Mouse (Mus musculus) neural tube, embryonic 11.5 days (tissue): ENCODE measurements at regions not wholly inside any gene's neighbourhood (a gene's known extent, or its start where the extent isn't known, plus 50 kb on each side); places are given as distances from the start of the nearest gene placed in this dataset.

Experiments
- ATAC-seq: fragments of 200-750 bp; cut with Nextera tagmentation; 2 replicates; pipeline ENCODE4 v1.8.0; 2017; ENCODE audit warnings: moderate number of reproducible peaks, mild to moderate bottlenecking, moderate TSS enrichment, moderate library complexity; ENCODE audit not compliant: insufficient read depth, low FRiP score, low TSS enrichment
- DNase-seq: peaks from one replicate; pipeline ENCODE4 v3.0.0-alpha.2; 2015; ENCODE audit warnings: low spot score
- H3K27ac ChIP-seq: fragments of 300-500 bp; sonication (generic); 2 replicates; pipeline ENCODE4 v1.5.1; 2014; ENCODE audit warnings: low read depth, mild to moderate bottlenecking, low read length
- H3K27me3 ChIP-seq: fragments of 300-500 bp; sonication (generic); 2 replicates; pipeline ENCODE4 v1.6.1; 2014; ENCODE audit warnings: mild to moderate bottlenecking, low read length, mixed read lengths; ENCODE audit not compliant: control insufficient read depth, insufficient read depth
- H3K36me3 ChIP-seq: fragments of 300-500 bp; sonication (generic); 2 replicates; pipeline ENCODE4 v1.6.1; 2014; ENCODE audit warnings: mild to moderate bottlenecking, low read length, moderate library complexity, mixed read lengths; ENCODE audit not compliant: control insufficient read depth, insufficient read depth
- H3K4me1 ChIP-seq: fragments of 300-500 bp; sonication (generic); 2 replicates; pipeline ENCODE4 v1.6.1; 2014; ENCODE audit warnings: low read length, mixed read lengths; ENCODE audit not compliant: control insufficient read depth, insufficient read depth
- H3K4me2 ChIP-seq: fragments of 300-500 bp; sonication (generic); 2 replicates; pipeline ENCODE4 v1.6.1; 2014; ENCODE audit warnings: low read depth, mild to moderate bottlenecking, moderate library complexity
- H3K4me3 ChIP-seq: fragments of 300-500 bp; sonication (generic); 2 replicates; pipeline ENCODE4 v1.5.1; 2014; ENCODE audit warnings: low read depth, low read length
- H3K9ac ChIP-seq: fragments of 300-500 bp; sonication (generic); 2 replicates; pipeline ENCODE4 v1.6.1; 2014; ENCODE audit warnings: mild to moderate bottlenecking, low read length
- H3K9me3 ChIP-seq: fragments of 300-500 bp; sonication (generic); 2 replicates; pipeline ENCODE4 v1.6.1; 2016; ENCODE audit warnings: low read length; ENCODE audit not compliant: control insufficient read depth
- WGBS: fragments of 180-500 bp; shearing (Covaris S2); extraction: QIAGEN DNeasy Blood & Tissue Kit; methylation state at CpG from one replicate; pipeline ENCODE4 v1.1.7; 2014; 5-methylcytosine and 5-hydroxymethylcytosine counted together

DNA sequence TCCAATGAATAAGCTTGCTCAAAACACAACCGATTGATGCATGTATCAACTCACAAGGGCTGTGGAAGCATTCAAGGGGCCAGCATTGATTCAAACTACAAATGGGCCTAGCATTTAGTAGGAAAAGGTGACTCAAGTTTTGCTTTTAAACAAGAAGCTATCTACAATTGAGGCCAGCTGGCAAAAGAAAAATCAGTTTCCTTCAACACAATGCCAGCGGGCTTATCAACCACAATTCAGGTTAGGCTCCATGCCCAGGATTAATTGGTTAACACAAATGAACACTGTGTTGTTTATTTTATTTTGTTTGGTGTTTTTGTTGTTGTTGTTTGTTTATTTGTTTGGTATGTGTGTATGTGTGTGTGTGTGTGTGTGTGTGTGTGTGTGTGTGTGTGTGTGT lies 89.4 kb downstream of the P2ry1 start:
- ATAC-seq = no peak
- DNase-seq = no peak
- H3K36me3 ChIP-seq = no peaks in the 10 kb centered on the region
- WGBS = 97% methylated on average over 2 of the region's 2 CpGs
- H3K9ac ChIP-seq = no peak overlapping the region
- no peak overlapping the region for H3K4me2 ChIP-seq
- H3K27ac ChIP-seq = no peak overlapping the region
- no peak overlapping the region for H3K4me3 ChIP-seq
- H3K9me3 ChIP-seq = no peaks in the 10 kb centered on the region
- no peaks in the 10 kb centered on the region for H3K27me3 ChIP-seq
- H3K4me1 ChIP-seq = no peaks in the 10 kb centered on the region

GRCm38 (mm10) chr3:61116364-61116763 lies 113.8 kb downstream of the P2ry1 start:
- Histone ChIP-seq H3K27ac (no peak overlapping the region), H3K4me2 (no peak overlapping the region), H3K27me3 (no peaks in the 10 kb centered on the region), H3K36me3 (no peaks in the 10 kb centered on the region), H3K4me1 (no peaks in the 10 kb centered on the region), H3K9me3 (no peaks in the 10 kb centered on the region), H3K4me3 (no peak overlapping the region), H3K9ac (no peak overlapping the region)
- no peak for ATAC-seq
- DNase-seq = no peak

- H3K9me3 ChIP-seq = no peaks in the 10 kb centered on the region
- ATAC-seq (no peak), DNase-seq (no peak)
- no peak overlapping the region for H3K4me3 ChIP-seq
- no peak overlapping the region for H3K4me2 ChIP-seq
- no peak overlapping the region for H3K27ac ChIP-seq
- H3K9ac ChIP-seq = no peak overlapping the region
- no peaks in the 10 kb centered on the region for H3K36me3 ChIP-seq
- WGBS = 70% methylated on average over 1 of the region's 1 CpGs
- no peaks in the 10 kb centered on the region for H3K4me1 ChIP-seq
- H3K27me3 ChIP-seq = no peaks in the 10 kb centered on the region
These were observed 130.5 kb downstream of the P2ry1 start for GRCm38 (mm10) chr3:61133096-61133495.

- WGBS = 93% methylated on average over 2 of the region's 2 CpGs
- no peaks in the 10 kb centered on the region for H3K36me3 ChIP-seq
These were observed 151.5 kb downstream of the P2ry1 start for GRCm38 (mm10) chr3:61154087-61154486.

DNA sequence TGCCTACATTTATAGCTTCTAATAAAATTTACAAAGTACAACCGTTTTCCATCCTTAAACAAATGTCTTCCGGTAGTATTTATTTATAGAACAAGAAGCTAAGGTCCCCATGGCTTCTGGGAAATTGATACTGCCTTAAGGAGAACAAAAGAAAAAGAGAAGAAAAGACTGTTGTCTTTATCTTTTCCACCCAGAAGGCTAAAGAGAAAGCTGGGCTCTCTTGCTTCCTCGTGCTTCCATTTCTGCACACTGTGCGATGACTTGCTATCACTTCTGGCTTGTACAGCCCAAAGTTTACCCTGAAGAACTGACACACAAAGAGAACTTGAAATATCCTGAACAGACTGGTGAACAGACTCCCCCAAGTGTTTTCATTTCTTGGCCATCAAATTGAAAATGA lies 157.2 kb downstream of the P2ry1 start:
- H3K9ac ChIP-seq = no peak overlapping the region

More at GRCm38 (mm10) chr3:61154087-61154486, 151.5 kb downstream of the P2ry1 start:
- Histone ChIP-seq H3K4me3 (no peak overlapping the region), H3K9me3 (no peaks in the 10 kb centered on the region), H3K4me1 (no peaks in the 10 kb centered on the region), H3K4me2 (no peak overlapping the region), H3K9ac (no peak overlapping the region), H3K27ac (no peak overlapping the region), H3K27me3 (no peaks in the 10 kb centered on the region)
- ATAC-seq = no peak
- no peak for DNase-seq

GRCm38 (mm10) chr3:61161384-61161783 lies 158.8 kb downstream of the P2ry1 start:
- Histone ChIP-seq H3K4me2 (no peak overlapping the region), H3K9me3 (no peaks in the 10 kb centered on the region), H3K27me3 (no peaks in the 10 kb centered on the region), H3K36me3 (no peaks in the 10 kb centered on the region), H3K4me3 (no peak overlapping the region), H3K4me1 (no peaks in the 10 kb centered on the region), H3K27ac (no peak overlapping the region), H3K9ac (no peak overlapping the region)
- ATAC-seq = no peak
- DNase-seq = no peak

More for the DNA sequence above, 157.2 kb downstream of the P2ry1 start:
- no peak overlapping the region for H3K4me2 ChIP-seq
- DNase-seq = no peak
- H3K4me1 ChIP-seq = no peaks in the 10 kb centered on the region
- H3K9me3 ChIP-seq = no peaks in the 10 kb centered on the region
- H3K27ac ChIP-seq = no peak overlapping the region
- WGBS = 78% methylated on average over 4 of the region's 4 CpGs
- no peaks in the 10 kb centered on the region for H3K36me3 ChIP-seq
- no peak for ATAC-seq
- H3K4me3 ChIP-seq = no peak overlapping the region
- no peaks in the 10 kb centered on the region for H3K27me3 ChIP-seq

- Histone ChIP-seq H3K9me3 (no peaks in the 10 kb centered on the region), H3K36me3 (no peaks in the 10 kb centered on the region), H3K4me2 (no peak overlapping the region), H3K27me3 (no peaks in the 10 kb centered on the region), H3K9ac (no peak overlapping the region), H3K4me3 (no peak overlapping the region), H3K27ac (no peak overlapping the region), H3K4me1 (no peaks in the 10 kb centered on the region)
- ATAC-seq (no peak), DNase-seq (no peak)
- WGBS = 42% methylated on average over 1 of the region's 1 CpGs
These were observed 175.6 kb upstream of the Rap2b start for GRCm38 (mm10) chr3:61185789-61186188.

DNA sequence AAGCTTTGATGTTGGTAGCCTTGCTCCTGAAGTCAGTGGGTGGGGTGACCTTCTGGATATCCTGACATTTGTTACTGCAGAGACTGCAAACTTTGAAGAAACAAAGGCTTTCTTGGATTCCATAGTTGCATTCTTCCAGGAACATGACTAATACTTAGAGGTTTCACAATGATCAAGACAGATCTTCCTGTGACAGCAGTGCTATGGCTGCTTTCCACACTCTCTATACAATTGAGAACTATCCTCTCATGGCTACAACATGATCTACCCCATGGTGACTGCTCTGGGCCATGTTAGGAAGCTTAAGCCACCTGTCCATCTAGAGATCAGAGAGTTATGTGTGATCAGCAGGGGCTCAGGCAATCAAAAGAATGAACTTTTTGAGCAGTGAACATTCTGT lies 172.8 kb upstream of the Rap2b start:
- no peaks in the 10 kb centered on the region for H3K9me3 ChIP-seq
- no peaks in the 10 kb centered on the region for H3K4me1 ChIP-seq
- no peak overlapping the region for H3K27ac ChIP-seq
- H3K9ac ChIP-seq = no peak overlapping the region
- ATAC-seq (no peak), DNase-seq (no peak)
- no peaks in the 10 kb centered on the region for H3K36me3 ChIP-seq
- no peak overlapping the region for H3K4me3 ChIP-seq
- H3K4me2 ChIP-seq = no peak overlapping the region
- no peaks in the 10 kb centered on the region for H3K27me3 ChIP-seq

DNA sequence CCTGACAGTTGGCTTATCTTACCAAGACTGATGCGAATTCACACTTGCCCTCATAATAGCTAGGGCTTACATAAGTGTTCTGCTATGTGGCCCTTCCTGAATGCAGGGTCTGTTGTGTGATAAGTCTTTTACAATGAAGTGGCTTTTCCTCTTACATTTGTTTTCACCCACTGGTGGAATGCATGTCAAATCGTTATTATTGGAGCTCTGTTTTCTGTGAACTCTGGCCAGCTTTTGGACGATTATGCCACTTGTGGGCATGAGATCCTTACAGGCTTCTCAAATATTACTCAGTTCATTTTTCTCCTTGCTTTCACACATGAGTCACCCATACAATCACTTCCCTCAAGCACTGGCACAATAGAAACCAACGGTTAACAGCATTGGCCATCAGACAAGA lies 144.9 kb upstream of the Rap2b start:
- H3K4me3 ChIP-seq = no peak overlapping the region
- no peaks in the 10 kb centered on the region for H3K4me1 ChIP-seq
- no peaks in the 10 kb centered on the region for H3K9me3 ChIP-seq
- WGBS = 65% methylated on average over 4 of the region's 4 CpGs
- H3K9ac ChIP-seq = no peak overlapping the region
- no peak overlapping the region for H3K27ac ChIP-seq
- DNase-seq (no peak), ATAC-seq (no peak)
- H3K27me3 ChIP-seq = no peaks in the 10 kb centered on the region
- H3K4me2 ChIP-seq = no peak overlapping the region
- H3K36me3 ChIP-seq = no peaks in the 10 kb centered on the region
